Comparison of ENCODE assay signal across 8 mouse cellular contexts in genomic region chr11:115612410-115613137, GRCm38 (mm10). TPM values are rescaled to one million over a fixed set of nuclear protein-coding genes. Genes with fewer than 3 reads are reported as not detected.
DNase-seq lines count a peak whose midpoint lies in the region; ATAC-seq lines count a peak whose summit lies in the region.

Gene Mif4gd (minus strand): TSS chr11:115612969.

- ATAC-seq in intestine, embryonic 14.5 days (replicated peaks; ENCODE audit: low FRiP score, low TSS enrichment, low read depth): peak; percentile 85
- peak; percentile 87 for ATAC-seq in megakaryocyte progenitor cell, adult 5-6 weeks (replicated peaks; ENCODE audit: poor library complexity)

- no peaks in the 10 kb centered on the region for H3K9me3 ChIP-seq in intestine, embryonic 14.5 days (ENCODE audit: control insufficient read depth, low read length)

- peaks cover 39% of the 10 kb centered on the region for H3K36me3 ChIP-seq in intestine, embryonic 14.5 days (ENCODE audit: control insufficient read depth, insufficient read depth, low read length)

- H3K4me1 ChIP-seq in intestine, embryonic 14.5 days (replicated peaks; ENCODE audit: control insufficient read depth, insufficient read depth, low read length): peaks cover 17% of the 10 kb centered on the region

- DNase-seq in adrenal gland, adult 2 months: peak; percentile 97
- DNase-seq in embryo, embryonic 11.5 days (ENCODE audit: low read depth, low spot score): peak; percentile 75
- peak; percentile 89 to 94 for DNase-seq in gastrocnemius, postnatal 36 days
- peak; percentile 97 for DNase-seq in intestine, embryonic 14.5 days (ENCODE audit: low spot score)
- DNase-seq in left cerebral cortex, postnatal 10 days (ENCODE audit: extremely low spot score in 1 of 2, low spot score in 2 of 2): peak; percentile 56 to 90
- DNase-seq in right cerebral cortex, postnatal 10 days (ENCODE audit: low spot score in 2 of 2): peak; percentile 84 to 86
- DNase-seq in urinary bladder, postnatal 25 days (ENCODE audit: low spot score): peak; percentile 92

- peak within 1 kb of the TSS; percentile 76 for H3K27ac ChIP-seq in intestine, embryonic 14.5 days (ENCODE audit: low read depth)

- peak within 1 kb of the TSS; percentile 71 for H3K4me2 ChIP-seq in intestine, embryonic 14.5 days (ENCODE audit: low read length)

- H3K4me3 ChIP-seq in intestine, embryonic 14.5 days (ENCODE audit: low read depth, low read length): peak within 1 kb of the TSS; percentile 67

- WGBS in intestine, embryonic 14.5 days: under 1% methylated on average over 72 of the region's 80 CpGs

- intact Hi-C loops in gastrocnemius, postnatal 36 days (cut with DNase I): loop anchor here (5.0 kb wide), 1 partner anchor 125 kb away; no protein-coding TSS in a partner anchor
- intact Hi-C loops in left cerebral cortex, postnatal 10 days (cut with DNase I): no loop called here

- H3K27me3 ChIP-seq in intestine, embryonic 14.5 days (replicated peaks; ENCODE audit: control insufficient read depth, insufficient read depth, low read length): no peaks in the 10 kb centered on the region

- H3K9ac ChIP-seq in intestine, embryonic 14.5 days (ENCODE audit: low read length): peak within 1 kb of the TSS; percentile 73

RNA-seq across cellular contexts. Expression of gene Mif4gd, which starts in this region (rescaled TPM):
- 100 to 1,000 TPM in 1 of 2 experiments, 10 to 100 TPM in 1; 92.5 to 170 TPM for total RNA-seq in adrenal gland, adult 2 months (2021)
- 182 and 243 TPM in 2 replicates for polyA plus RNA-seq in adrenal gland, adult 2 months (2012; rRNA removed)
- total RNA-seq in gastrocnemius, postnatal 36 days (2021): 10 to 100 TPM; 41.8 to 45.8 TPM
- 26.2 and 28.3 TPM in 2 replicates for polyA plus RNA-seq in intestine, embryonic 14.5 days (2014; fragmentation: Nextera tagmentation; extraction: Ambion mirVana)
- total RNA-seq in left cerebral cortex, postnatal 10 days (2021): 10 to 100 TPM; 14.4 to 14.6 TPM
- total RNA-seq in megakaryocyte progenitor cell, adult 5-6 weeks (2015): 20.4 and 27.4 TPM in 2 replicates
- 17.7 and 23.0 TPM in 2 replicates for total RNA-seq in megakaryocyte progenitor cell, adult 5-6 weeks (2017)

Comparison
In these comparisons a context has a peak if more than half of its experiments do, and no peak if none do; other contexts are left out.
1. Peak in every context shown above with its lines: DNase-seq, ATAC-seq, H3K4me3 ChIP-seq and H3K27ac ChIP-seq.